Mouse (Mus musculus): ENCODE data around the gene Rint1.
"Not testable (repeated sequence)": the region's sequence is repeated elsewhere in the genome, so short reads cannot be mapped to it uniquely, and the experiment has no call there.

Rint1 gene

DNA sequence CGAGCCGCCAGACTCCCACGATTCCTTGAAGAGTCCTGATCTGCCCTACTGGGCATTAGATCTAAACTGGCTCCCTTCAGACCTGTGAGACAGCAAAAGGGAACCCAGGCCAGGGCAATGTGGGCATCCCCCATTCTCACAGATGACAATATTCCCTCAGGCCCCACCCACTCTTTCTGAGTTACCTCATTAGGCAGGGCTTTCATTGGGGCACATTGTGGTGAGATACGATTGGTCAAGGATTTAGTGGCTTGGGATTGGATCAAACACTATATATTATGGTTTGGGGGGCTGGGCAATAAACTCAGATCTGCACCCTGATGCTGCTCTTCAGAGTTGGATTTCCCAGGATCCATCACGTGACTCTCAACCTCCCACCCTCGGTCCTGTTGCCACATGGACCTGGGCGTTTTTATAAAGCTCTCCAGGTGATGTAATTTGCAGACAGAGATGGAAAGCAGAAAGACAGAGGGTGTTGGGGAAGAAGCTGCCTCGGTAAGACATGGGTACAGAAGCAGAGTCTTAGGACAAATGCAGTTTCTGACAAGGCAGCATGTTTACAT, 36.7 kb downstream of the Rint1 start:
- in situ Hi-C loops (cut with MboI, MseI), result no loop called here

- in situ Hi-C loops (cut with MboI, MseI), result no loop called here
Measured at GRCm38 (mm10) chr5:23826321-23827004, 39.0 kb downstream of the Rint1 start.

- in situ Hi-C loops (cut with MboI, MseI), result no loop called here
Measured at GRCm38 (mm10) chr5:23830897-23831752, 43.6 kb downstream of the Rint1 start.

DNA sequence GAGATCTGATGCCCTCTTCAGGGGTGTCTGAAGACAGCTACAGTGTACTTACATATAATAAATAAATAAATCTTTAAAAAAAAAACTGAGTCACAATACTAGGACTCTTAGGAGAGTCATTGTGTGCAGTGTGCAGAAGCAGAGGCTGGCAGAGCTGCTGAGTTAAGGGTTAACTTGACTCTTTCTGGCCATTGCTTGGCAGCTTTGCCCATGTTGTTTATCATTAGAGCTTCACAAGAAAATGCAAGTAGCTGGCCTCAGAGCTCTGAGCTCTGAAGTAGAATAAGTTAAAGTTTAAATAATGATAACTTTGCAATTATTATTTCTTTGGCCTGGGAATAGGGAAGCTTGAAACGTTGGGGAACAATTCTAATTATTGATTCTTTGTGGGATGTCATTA, 48.2 kb downstream of the Rint1 start:
- in situ Hi-C loops (cut with MboI, MseI), result not testable (repeated sequence)

DNA sequence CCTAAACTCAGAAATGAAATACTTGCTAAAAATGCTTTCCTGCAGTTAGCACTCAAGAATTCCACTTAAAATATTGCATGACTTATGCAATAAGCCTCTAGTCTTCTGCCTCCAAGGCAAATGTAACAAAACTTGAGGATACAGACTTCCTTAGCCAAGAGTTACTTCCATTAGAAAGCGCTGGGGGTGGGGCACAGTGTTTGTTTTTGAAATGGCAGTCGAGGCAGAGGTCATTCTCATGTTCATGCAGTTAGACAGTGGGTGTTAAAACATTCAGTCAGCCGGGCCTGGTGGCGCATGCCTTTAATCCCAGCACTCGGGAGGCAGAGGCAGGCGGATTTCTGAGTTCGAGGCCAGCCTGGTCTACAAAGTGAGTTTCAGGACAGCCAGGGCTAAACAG, 50.6 kb downstream of the Rint1 start:
- in situ Hi-C loops (cut with MboI, MseI), result no loop called here

- in situ Hi-C loops (cut with MboI, MseI), result no loop called here
Measured at GRCm38 (mm10) chr5:23843674-23844530, 56.4 kb downstream of the Rint1 start, which contains the start of gene Tomm7. Gene Tomm7 (minus strand): TSS chr5:23844161.

DNA sequence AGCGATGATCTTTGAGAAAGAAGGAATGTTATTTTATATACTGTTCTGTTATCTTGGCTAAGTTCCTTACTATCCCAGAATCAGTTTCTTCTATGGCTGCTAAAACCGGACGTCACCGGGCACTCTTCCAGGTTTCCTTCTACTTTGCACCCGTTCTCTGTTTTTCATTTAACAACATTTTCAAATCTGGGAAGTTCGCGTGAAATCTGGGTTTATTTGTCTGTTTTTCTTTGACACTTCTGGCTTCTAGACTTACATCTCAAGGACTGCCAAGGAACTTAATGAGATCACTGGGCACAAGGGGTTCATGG, 57.0 kb downstream of the Rint1 start:
- in situ Hi-C loops (cut with MboI, MseI), result no loop called here

GRCm38 (mm10) chr5:23845141-23845540, 57.6 kb downstream of the Rint1 start:
- in situ Hi-C loops (cut with MboI, MseI), result no loop called here

- in situ Hi-C loops (cut with MboI, MseI), result loop anchor here in 1 of 2 experiments (10.0 kb wide), 1 partner anchor 174 kb away; no protein-coding TSS in a partner anchor
Measured at GRCm38 (mm10) chr5:23850345-23851159, 63.0 kb downstream of the Rint1 start.

DNA sequence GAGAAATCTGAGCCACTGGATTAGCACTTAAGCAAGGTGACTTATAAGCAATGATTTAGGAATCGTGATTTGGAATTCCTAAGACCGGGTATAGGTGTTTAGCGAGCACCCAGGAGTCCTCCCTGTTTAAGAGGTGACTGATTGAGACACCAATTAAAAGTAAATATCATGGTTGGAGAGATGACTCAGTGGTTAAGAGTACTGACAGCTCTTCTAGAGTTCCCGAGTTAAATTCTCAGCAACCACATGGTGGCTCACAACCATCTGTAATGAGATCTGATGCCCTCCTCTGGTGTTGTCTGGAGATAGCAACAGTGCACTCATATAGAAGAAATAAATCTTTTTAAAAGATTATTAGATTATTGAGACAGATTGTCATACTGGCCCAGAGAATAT, 63.6 kb downstream of the Rint1 start:
- in situ Hi-C loops (cut with MboI, MseI), result loop anchor here in 1 of 2 experiments (10.0 kb wide), 1 partner anchor 174 kb away; no protein-coding TSS in a partner anchor

- in situ Hi-C loops (cut with MboI, MseI), result loop anchor here in 1 of 2 experiments (10.0 kb wide), 1 partner anchor 172 kb away; no protein-coding TSS in a partner anchor
Measured at GRCm38 (mm10) chr5:23852916-23853315, 65.4 kb downstream of the Rint1 start.

- in situ Hi-C loops (cut with MboI, MseI), result loop anchor here in 1 of 2 experiments (10.0 kb wide), 1 partner anchor 169 kb away; no protein-coding TSS in a partner anchor
Measured at GRCm38 (mm10) chr5:23855484-23855883, 68.0 kb downstream of the Rint1 start.

- in situ Hi-C loops (cut with MboI, MseI), result loop anchor here in 1 of 2 experiments (10.0 kb wide), 1 partner anchor 169 kb away; no protein-coding TSS in a partner anchor
Measured at GRCm38 (mm10) chr5:23856164-23856563, 68.7 kb downstream of the Rint1 start.

- in situ Hi-C loops (cut with MboI, MseI), result loop anchor here in 1 of 2 experiments (10.0 kb wide), 1 partner anchor 168 kb away; no protein-coding TSS in a partner anchor
Measured at GRCm38 (mm10) chr5:23857189-23857588, 69.7 kb downstream of the Rint1 start.

DNA sequence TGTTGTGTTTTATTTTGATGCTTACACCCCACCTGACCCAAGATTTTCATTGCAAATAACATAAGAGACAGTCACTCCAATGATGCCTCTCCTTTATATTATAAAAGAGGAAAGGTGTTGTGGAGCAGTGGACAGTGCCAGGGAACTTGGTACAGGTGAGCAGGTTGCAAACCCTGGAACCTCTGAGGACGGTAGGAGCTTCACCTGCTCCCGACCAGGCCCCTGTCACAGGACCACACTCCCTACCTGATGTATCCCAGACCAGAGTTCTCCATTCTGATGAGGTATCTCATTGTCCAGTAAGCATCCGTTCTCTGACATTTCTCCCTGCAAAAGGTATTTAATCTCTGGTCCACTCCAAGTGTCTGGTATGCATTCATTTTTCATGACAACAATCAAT, 70.5 kb downstream of the Rint1 start:
- in situ Hi-C loops (cut with MboI, MseI), result loop anchor here in 1 of 2 experiments (10.0 kb wide), 1 partner anchor 167 kb away; no protein-coding TSS in a partner anchor

DNA sequence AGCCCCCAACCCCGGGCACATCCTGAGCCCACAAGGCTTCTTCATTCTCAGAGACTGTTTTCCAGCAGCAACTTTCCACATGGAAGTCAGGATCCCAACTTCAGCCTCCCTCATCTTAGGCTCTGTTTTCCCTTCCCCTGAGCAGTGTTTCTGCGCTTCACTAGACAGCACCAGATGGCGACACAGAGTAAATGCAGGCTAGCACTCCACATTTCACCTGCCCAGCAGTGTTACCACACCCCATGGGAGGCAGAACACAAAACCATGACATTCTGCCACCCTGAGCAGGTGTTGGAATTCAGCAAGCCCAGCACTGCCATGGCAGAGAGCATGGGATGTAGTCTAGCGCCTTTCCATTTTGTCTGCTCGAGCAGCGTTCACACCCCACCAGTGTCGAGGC, 71.1 kb downstream of the Rint1 start:
- in situ Hi-C loops (cut with MboI, MseI), result loop anchor here in 1 of 2 experiments (10.0 kb wide), 1 partner anchor 166 kb away; no protein-coding TSS in a partner anchor

DNA sequence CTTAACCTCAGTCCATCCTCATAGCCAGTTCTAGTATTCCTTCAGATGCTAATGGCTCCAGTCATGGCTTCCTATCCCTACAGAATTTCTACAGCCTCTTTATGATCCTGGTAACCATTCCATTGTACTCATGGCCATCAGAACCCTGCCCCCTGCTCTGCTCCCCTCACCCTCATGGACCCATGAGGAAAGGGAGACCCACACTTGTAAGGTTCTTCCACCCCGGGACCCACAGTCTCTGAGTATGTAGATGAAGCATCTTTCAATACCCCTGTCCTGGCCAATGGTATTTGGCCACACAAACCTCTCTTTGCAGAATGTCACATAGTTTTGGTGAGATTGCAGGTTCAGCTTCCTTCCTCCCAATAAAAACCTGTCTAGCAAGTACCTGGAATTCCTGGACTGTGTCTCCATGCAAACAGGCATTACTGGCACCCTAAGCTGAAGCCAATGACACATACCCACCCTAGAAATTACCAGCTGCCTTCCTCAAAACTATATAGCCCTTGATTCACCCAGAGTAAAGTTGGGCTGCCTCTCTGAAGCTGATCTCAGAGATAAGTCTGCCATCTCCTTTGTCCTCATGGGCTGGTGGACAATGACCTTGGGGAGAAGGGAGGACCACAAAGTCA, 71.7 kb downstream of the Rint1 start:
- in situ Hi-C loops (cut with MboI, MseI), result loop anchor here in 1 of 2 experiments (10.0 kb wide), 1 partner anchor 166 kb away; no protein-coding TSS in a partner anchor

DNA sequence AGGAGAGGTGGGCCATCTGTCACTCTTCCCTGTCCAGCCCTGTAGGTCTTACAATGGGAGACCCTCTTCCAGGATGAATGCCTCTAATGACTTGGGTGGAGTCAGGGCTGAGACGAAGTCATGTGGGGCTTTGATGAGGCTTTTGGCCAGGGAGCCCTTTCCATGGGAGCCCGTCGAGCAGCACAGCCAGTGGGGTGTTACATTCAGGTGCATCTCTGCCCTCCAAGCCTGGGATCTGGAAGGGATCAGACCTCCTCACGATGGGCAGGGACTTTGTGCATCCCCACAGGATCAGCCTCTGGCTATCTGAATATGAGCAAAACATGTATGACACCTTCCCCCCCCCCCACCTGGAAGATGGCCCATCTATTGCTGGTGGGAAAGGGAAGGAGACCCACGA, 72.4 kb downstream of the Rint1 start:
- in situ Hi-C loops (cut with MboI, MseI), result loop anchor here in 1 of 2 experiments (10.0 kb wide), 1 partner anchor 165 kb away; no protein-coding TSS in a partner anchor

DNA sequence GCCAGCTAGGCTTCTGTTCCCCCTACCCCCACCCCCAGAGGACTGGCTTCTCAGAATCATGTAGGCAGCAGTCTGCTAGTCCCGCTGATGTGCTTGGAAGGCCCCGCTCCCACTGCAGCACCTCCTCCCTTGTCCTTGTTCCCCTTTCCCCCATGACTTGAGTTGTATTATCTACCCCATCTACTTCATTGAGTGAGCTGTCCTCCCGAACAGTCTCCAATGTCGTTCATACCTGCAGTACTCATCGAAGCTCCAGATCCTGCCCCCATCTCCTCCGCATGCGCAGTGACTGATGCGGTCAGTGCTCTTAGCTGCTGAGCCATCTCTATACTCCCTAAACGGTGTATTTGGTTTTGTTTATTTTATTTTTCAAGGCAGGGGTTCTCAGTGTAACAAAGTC, 74.2 kb downstream of the Rint1 start:
- in situ Hi-C loops (cut with MboI, MseI), result no loop called here

All from T-helper 17 cell (primary cell).